Mouse (Mus musculus): Measurements from ENCODE around the gene Ivd. TPM values are rescaled to one million over a fixed set of nuclear protein-coding genes. Genes with fewer than 3 reads are reported as not detected.

The Ivd gene
- polyA plus RNA-seq, 1 experiment from 2014 or later = 41.8 TPM

DNA sequence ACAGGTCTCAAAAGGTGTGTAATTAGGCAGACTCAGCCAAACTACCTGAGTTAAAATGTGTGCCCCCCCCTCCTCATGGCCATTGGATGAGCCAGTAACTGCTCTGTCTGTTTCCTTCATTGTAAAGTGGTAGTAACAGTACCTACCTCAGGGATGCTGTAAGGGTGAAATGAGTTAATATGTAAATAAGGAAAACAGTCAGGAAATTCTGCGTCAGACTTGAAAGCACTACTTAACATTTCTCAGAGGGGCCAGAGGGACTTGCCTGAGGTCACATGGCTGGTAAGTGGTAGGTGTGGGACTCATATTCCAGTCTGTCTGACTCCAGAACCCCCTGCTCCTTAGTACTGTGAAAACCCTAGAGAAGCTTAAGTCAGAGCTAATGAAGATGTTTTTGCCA, 56.8 kb downstream of the Ivd start:
- H3K27me3 ChIP-seq = no peaks in the 10 kb centered on the region
- H3K36me3 ChIP-seq = peaks cover 72% of the 10 kb centered on the region
- peaks cover 23% of the 10 kb centered on the region for H3K4me1 ChIP-seq (replicated peaks)
- H3K4me2 ChIP-seq = no peak overlapping the region
- ATAC-seq (ENCODE audit: low FRiP score) = no peak
- H3K9me3 ChIP-seq = no peaks in the 10 kb centered on the region
- no peak overlapping the region for H3K27ac ChIP-seq
- no peak overlapping the region for H3K4me3 ChIP-seq
- 54% methylated on average over 1 of the region's 1 CpGs for WGBS
- H3K9ac ChIP-seq = no peak overlapping the region

DNA sequence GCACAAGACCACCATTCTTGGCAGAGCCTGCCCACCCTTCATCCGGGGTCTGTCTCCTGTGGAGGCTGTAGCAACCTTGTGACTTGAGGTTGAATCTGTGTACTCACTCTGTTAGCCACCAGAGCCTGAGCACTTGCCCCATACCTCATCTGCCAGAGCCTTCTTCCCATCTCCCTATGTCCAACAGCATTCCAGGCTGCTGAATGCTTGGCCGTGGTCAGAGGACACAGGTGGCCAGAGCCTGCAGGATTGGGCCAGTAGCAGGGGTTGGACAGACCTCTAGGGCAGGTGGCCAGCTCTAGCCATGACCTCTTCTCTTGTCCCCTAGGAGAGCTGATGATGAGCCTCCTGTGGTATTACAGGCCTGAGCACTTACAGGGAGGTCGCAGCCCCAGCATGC, 58.7 kb downstream of the Ivd start:
- Histone ChIP-seq H3K9me3 (no peaks in the 10 kb centered on the region), H3K4me2 (no peak overlapping the region), H3K4me1 (replicated peaks) (0 out of 2 replicates have a peak, but pooled peaks cover 6% of the 10 kb centered on the region), H3K4me3 (no peak overlapping the region), H3K27me3 (no peaks in the 10 kb centered on the region), H3K27ac (no peak overlapping the region), H3K9ac (no peak overlapping the region), H3K36me3 (peaks cover 77% of the 10 kb centered on the region)
- ATAC-seq (ENCODE audit: low FRiP score) = no peak
- WGBS = 82% methylated on average over 3 of the region's 3 CpGs

DNA sequence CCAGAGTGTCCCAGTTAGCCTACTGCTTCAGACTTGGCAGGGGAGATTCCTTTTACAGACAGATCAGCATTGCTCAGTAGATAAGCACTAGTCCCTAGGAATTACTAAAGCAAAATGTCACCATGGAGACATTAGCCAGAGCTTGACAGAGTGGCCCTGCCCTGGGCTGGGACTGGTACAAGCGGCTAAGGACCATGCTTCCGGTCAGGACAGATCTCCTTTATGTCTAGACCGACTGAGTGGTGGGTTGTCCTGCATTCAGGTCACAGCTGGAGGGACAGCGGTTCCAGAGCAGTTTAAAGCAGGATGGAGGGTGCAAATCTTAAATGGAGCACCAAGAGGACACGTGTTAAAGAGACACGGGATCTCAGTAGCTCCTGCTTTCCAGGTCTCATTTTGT, 64.2 kb downstream of the Ivd start:
- Histone ChIP-seq H3K27ac (no peak overlapping the region), H3K4me3 (peak overlapping the region; percentile 59), H3K4me1 (replicated peaks) (peaks cover 27% of the 10 kb centered on the region), H3K4me2 (peak overlapping the region; percentile 89), H3K9ac (peak overlapping the region; percentile 81), H3K27me3 (no peaks in the 10 kb centered on the region), H3K36me3 (peaks cover 35% of the 10 kb centered on the region), H3K9me3 (no peaks in the 10 kb centered on the region)
- 0% methylated on average over 6 of the region's 6 CpGs for WGBS
- ATAC-seq (ENCODE audit: low FRiP score) = peak; percentile 49

GRCm38 (mm10) chr2:118926361-118926997, 64.7 kb downstream of the Ivd start, which contains the start of gene Chst14:
Gene Chst14, plus strand, starts transcription at chr2:118926496.
- no peaks in the 10 kb centered on the region for H3K27me3 ChIP-seq
- peak within 1 kb of the TSS; percentile 89 for H3K4me2 ChIP-seq
- ATAC-seq (ENCODE audit: low FRiP score) = peak; percentile 87
- H3K9me3 ChIP-seq = no peaks in the 10 kb centered on the region
- peaks cover 27% of the 10 kb centered on the region for H3K4me1 ChIP-seq (replicated peaks)
- H3K27ac ChIP-seq = no peak within 1 kb of the TSS
- WGBS = 2% methylated on average over 47 of the region's 47 CpGs
- peak within 1 kb of the TSS; percentile 81 for H3K9ac ChIP-seq
- H3K4me3 ChIP-seq = peak within 1 kb of the TSS; percentile 59
- H3K36me3 ChIP-seq = peaks cover 29% of the 10 kb centered on the region

DNA sequence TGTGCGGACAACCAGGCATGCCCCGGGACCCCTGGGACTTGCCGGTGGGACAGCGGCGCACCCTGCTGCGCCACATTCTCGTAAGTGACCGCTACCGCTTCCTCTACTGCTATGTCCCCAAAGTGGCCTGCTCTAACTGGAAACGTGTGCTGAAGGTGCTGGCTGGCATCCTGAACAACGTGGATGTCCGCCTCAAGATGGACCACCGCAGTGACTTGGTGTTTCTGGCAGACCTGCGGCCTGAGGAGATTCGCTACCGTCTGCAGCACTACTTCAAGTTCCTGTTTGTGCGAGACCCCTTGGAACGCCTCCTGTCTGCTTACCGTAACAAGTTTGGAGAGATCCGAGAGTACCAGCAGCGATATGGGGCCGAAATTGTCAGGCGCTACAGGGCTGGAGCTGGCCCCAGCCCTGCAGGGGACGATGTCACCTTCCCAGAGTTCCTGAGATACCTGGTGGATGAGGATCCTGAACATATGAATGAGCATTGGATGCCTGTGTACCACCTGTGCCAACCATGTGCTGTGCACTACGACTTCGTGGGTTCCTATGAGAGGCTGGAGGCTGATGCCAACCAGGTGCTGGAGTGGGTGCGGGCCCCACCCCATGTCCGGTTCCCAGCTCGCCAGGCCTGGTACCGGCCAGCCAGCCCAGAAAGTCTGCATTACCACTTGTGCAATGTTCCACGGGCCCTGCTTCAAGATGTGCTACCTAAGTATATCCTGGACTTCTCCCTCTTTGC, 65.4 kb downstream of the Ivd start:
- no peak for ATAC-seq (ENCODE audit: low FRiP score)
- Histone ChIP-seq H3K27ac (no peak overlapping the region), H3K9ac (peak overlapping the region; percentile 81), H3K4me3 (peak overlapping the region; percentile 59), H3K27me3 (no peaks in the 10 kb centered on the region), H3K36me3 (peaks cover 23% of the 10 kb centered on the region), H3K9me3 (no peaks in the 10 kb centered on the region), H3K4me2 (peak overlapping the region; percentile 89), H3K4me1 (replicated peaks) (peaks cover 27% of the 10 kb centered on the region)
- WGBS = 35% methylated on average over 31 of the region's 31 CpGs

Other genes with a start within 250 kb of the Ivd start
- 22.0 and 23.2 TPM in 2 replicates for gene Pak6, start 198.7 kb upstream of the Ivd start, polyA plus RNA-seq (2015; fragmentation: Nextera tagmentation; extraction: Ambion mirVana)
- gene Ankrd63, start 158.0 kb upstream of the Ivd start, polyA plus RNA-seq (2015; fragmentation: Nextera tagmentation; extraction: Ambion mirVana) = not detected in 2 replicates
- gene Plcb2, start 133.5 kb upstream of the Ivd start, polyA plus RNA-seq (2015; fragmentation: Nextera tagmentation; extraction: Ambion mirVana) = 0.48 and 0.64 TPM in 2 replicates
- 23.5 and 24.8 TPM in 2 replicates for gene Inafm2, start 116.2 kb upstream of the Ivd start, polyA plus RNA-seq (2015; fragmentation: Nextera tagmentation; extraction: Ambion mirVana)
- 1.2 and 1.4 TPM in 2 replicates for gene Ccdc9b, start 99.3 kb upstream of the Ivd start, polyA plus RNA-seq (2015; fragmentation: Nextera tagmentation; extraction: Ambion mirVana)
- gene Phgr1, start 89.2 kb upstream of the Ivd start, polyA plus RNA-seq (2015; fragmentation: Nextera tagmentation; extraction: Ambion mirVana) = not detected in 2 replicates
- gene Disp2, start 82.2 kb upstream of the Ivd start, polyA plus RNA-seq (2015; fragmentation: Nextera tagmentation; extraction: Ambion mirVana) = 37.3 and 41.5 TPM in 2 replicates
- 32.9 and 33.6 TPM in 2 replicates for gene Knstrn, start 48.0 kb upstream of the Ivd start, polyA plus RNA-seq (2015; fragmentation: Nextera tagmentation; extraction: Ambion mirVana)
- gene Bahd1, start 38.4 kb downstream of the Ivd start, polyA plus RNA-seq (2015; fragmentation: Nextera tagmentation; extraction: Ambion mirVana) = 5.0 and 5.1 TPM in 2 replicates
- gene Chst14, start 64.5 kb downstream of the Ivd start, polyA plus RNA-seq (2015; fragmentation: Nextera tagmentation; extraction: Ambion mirVana) = 6.9 and 8.1 TPM in 2 replicates
- 34.2 and 36.0 TPM in 2 replicates for gene Ccdc32, start 167.4 kb downstream of the Ivd start, polyA plus RNA-seq (2015; fragmentation: Nextera tagmentation; extraction: Ambion mirVana)
- gene Rpusd2, start 172.8 kb downstream of the Ivd start, polyA plus RNA-seq (2015; fragmentation: Nextera tagmentation; extraction: Ambion mirVana) = 4.4 and 4.7 TPM in 2 replicates
- 11.9 and 15.2 TPM in 2 replicates for gene Knl1, start 185.2 kb downstream of the Ivd start, polyA plus RNA-seq (2015; fragmentation: Nextera tagmentation; extraction: Ambion mirVana)